Mouse (Mus musculus) frontal cortex, postnatal 25 days (tissue): ENCODE results near the gene Tnpo1.
"Not testable (repeated sequence)": the region's sequence is repeated elsewhere in the genome, so short reads cannot be mapped to it uniquely, and the experiment has no call there.

Experiments
- DNase-seq, 2 experiments: peaks; one replicate each; pipeline ENCODE4 v3.0.0; 2022; ENCODE audit warnings: low spot score in 2 of 2

Gene Tnpo1

GRCm38 (mm10) chr13:98889211-98889610, 37.0 kb downstream of the Tnpo1 start:
- no peak for DNase-seq

- DNase-seq, result no peak
Observed at GRCm38 (mm10) chr13:98883774-98884173, 42.4 kb downstream of the Tnpo1 start.

- DNase-seq, result no peak
Observed at GRCm38 (mm10) chr13:98881991-98882390, 44.2 kb downstream of the Tnpo1 start.

GRCm38 (mm10) chr13:98880336-98880735, 45.8 kb downstream of the Tnpo1 start:
- DNase-seq, result no peak

- no peak for DNase-seq
Observed at GRCm38 (mm10) chr13:98879422-98879821, 46.8 kb downstream of the Tnpo1 start.

GRCm38 (mm10) chr13:98877165-98877564, 49.0 kb downstream of the Tnpo1 start:
- no peak for DNase-seq

- DNase-seq, result no peak
Observed at GRCm38 (mm10) chr13:98874727-98875126, 51.5 kb downstream of the Tnpo1 start.

GRCm38 (mm10) chr13:98872273-98872847, 53.8 kb downstream of the Tnpo1 start:
- no peak for DNase-seq

- DNase-seq, result no peak
Observed at GRCm38 (mm10) chr13:98871263-98871662, 54.9 kb downstream of the Tnpo1 start.

- DNase-seq, result no peak
Observed at GRCm38 (mm10) chr13:98868236-98868923, 57.8 kb downstream of the Tnpo1 start.

- peak in 1 of 2 experiments; percentile 40 for DNase-seq
Observed at GRCm38 (mm10) chr13:98867810-98868209, 58.4 kb downstream of the Tnpo1 start.

- no peak for DNase-seq
Observed at GRCm38 (mm10) chr13:98855291-98855690, 70.9 kb downstream of the Tnpo1 start.

GRCm38 (mm10) chr13:98845794-98846193, 80.4 kb downstream of the Tnpo1 start:
- DNase-seq, result no peak

GRCm38 (mm10) chr13:98836423-98837088, 89.6 kb downstream of the Tnpo1 start:
- DNase-seq, result no peak

GRCm38 (mm10) chr13:98835740-98836139, 90.4 kb downstream of the Tnpo1 start:
- DNase-seq, result no peak

- DNase-seq, result no peak
Observed at GRCm38 (mm10) chr13:98834723-98835122, 91.5 kb downstream of the Tnpo1 start.

GRCm38 (mm10) chr13:98834199-98834598, 92.0 kb downstream of the Tnpo1 start:
- no peak for DNase-seq

GRCm38 (mm10) chr13:98832451-98833450, 93.4 kb downstream of the Tnpo1 start:
- DNase-seq, result peak in 1 of 2 experiments; percentile 3

GRCm38 (mm10) chr13:98829026-98829425, 97.2 kb downstream of the Tnpo1 start:
- not testable (repeated sequence) for DNase-seq

- DNase-seq, result peak in 1 of 2 experiments; percentile 3
Observed at GRCm38 (mm10) chr13:98825574-98825973, 100.6 kb downstream of the Tnpo1 start.

GRCm38 (mm10) chr13:98819094-98819493, 107.1 kb downstream of the Tnpo1 start:
- no peak for DNase-seq

GRCm38 (mm10) chr13:98818205-98818604, 108.0 kb downstream of the Tnpo1 start:
- no peak for DNase-seq
